Mouse (Mus musculus) heart, embryonic 15.5 days (tissue): ENCODE measurements at regions not wholly inside any gene's neighbourhood (a gene's known extent, or its start where the extent isn't known, plus 50 kb on each side); places are given as distances from the start of the nearest gene placed in this dataset.

Experiments used
- ATAC-seq: fragments of 200-750 bp; cut with Nextera tagmentation; replicated peaks from 2 replicates; pipeline ENCODE4 v1.8.0; 2017; ENCODE audit warnings: low read depth, moderate TSS enrichment; ENCODE audit not compliant: insufficient number of reproducible peaks, insufficient read depth, low FRiP score
- H3K27ac ChIP-seq: fragments of 300-500 bp; sonication (generic); 2 replicates; pipeline ENCODE4 v1.5.1; 2015; ENCODE audit warnings: mild to moderate bottlenecking, inconsistent platforms
- H3K27me3 ChIP-seq: fragments of 300-500 bp; sonication (generic); 2 replicates; pipeline ENCODE4 v1.6.1; 2015; ENCODE audit warnings: inconsistent platforms
- H3K36me3 ChIP-seq: fragments of 300-500 bp; sonication (generic); 2 replicates; pipeline ENCODE4 v1.6.1; 2015; ENCODE audit warnings: mild to moderate bottlenecking, inconsistent platforms
- H3K4me1 ChIP-seq: fragments of 300-500 bp; sonication (generic); replicated peaks from 2 replicates; pipeline ENCODE4 v1.6.1; 2015; ENCODE audit warnings: inconsistent platforms
- H3K4me2 ChIP-seq: fragments of 300-500 bp; sonication (generic); 2 replicates; pipeline ENCODE4 v1.6.1; 2015; ENCODE audit warnings: inconsistent platforms, mild to moderate bottlenecking, moderate library complexity
- H3K4me3 ChIP-seq: fragments of 300-500 bp; sonication (generic); 2 replicates; pipeline ENCODE4 v1.5.1; 2015; ENCODE audit warnings: mild to moderate bottlenecking, inconsistent platforms
- H3K9ac ChIP-seq: fragments of 300-500 bp; sonication (generic); 2 replicates; pipeline ENCODE4 v1.6.1; 2015; ENCODE audit warnings: mild to moderate bottlenecking, inconsistent platforms
- H3K9me3 ChIP-seq: fragments of 300-500 bp; sonication (generic); replicated peaks from 2 replicates; pipeline ENCODE4 v1.6.1; 2016; ENCODE audit warnings: inconsistent platforms
- WGBS: fragments of 180-500 bp; shearing (Covaris S2); methylation state at CpG from one replicate; pipeline ENCODE4 v1.1.7; 2015; ENCODE audit warnings: mixed read lengths; 5-methylcytosine and 5-hydroxymethylcytosine counted together

DNA sequence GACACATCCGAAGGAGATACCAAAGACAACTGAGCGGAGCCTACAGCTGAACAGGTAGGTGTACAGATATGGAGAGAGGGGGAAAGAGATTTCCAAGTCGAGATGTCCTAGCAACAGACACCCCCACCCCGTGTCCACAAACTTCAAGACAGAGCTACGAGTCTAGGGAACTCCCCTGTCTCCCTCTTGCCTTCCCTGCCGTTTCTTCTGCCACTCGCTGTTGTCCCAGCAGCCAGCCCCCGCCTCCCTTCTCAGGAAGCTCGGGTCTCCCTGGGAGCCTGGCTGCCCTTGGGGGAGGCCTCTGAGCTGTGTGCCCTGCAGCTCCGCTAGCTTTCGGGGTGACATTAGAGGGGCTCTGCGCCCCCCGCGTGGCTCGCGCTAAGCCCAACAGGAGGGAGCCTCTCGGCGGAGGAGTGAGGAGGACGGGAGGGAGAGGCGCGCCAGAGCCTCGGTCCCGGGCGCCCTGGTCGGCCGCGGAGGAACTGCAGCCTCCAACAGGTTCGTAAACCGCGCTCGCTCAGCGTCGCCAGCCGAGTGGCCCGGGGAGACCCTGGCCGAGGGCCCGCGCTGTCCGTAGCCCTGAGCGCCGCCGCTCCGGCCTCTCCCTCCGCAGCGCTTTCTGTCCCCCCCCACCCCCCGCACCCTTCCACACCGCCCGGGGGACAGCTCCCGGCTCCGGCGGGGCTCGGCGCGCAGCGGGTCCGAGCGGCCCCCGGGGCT lies 68.6 kb upstream of the Cplx2 start:
- H3K36me3 ChIP-seq: no peaks in the 10 kb centered on the region
- peak overlapping the region; percentile 85 for H3K4me2 ChIP-seq
- WGBS: under 1% methylated on average over 55 of the region's 58 CpGs
- H3K27me3 ChIP-seq: no peaks in the 10 kb centered on the region
- peak overlapping the region; percentile 93 for H3K9ac ChIP-seq
- ATAC-seq: peak; percentile 58
- H3K9me3 ChIP-seq: no peaks in the 10 kb centered on the region
- H3K4me3 ChIP-seq: peak overlapping the region; percentile 72
- H3K4me1 ChIP-seq: peaks cover 24% of the 10 kb centered on the region
- H3K27ac ChIP-seq: peak overlapping the region; percentile 96

GRCm38 (mm10) chr13:54303071-54303924 lies 67.9 kb upstream of the Cplx2 start:
- Histone ChIP-seq H3K27me3 (no peaks in the 10 kb centered on the region), H3K9ac (peak overlapping the region; percentile 93), H3K36me3 (no peaks in the 10 kb centered on the region), H3K27ac (peak overlapping the region; percentile 96), H3K4me2 (peak overlapping the region; percentile 85), H3K4me1 (peaks cover 28% of the 10 kb centered on the region), H3K9me3 (no peaks in the 10 kb centered on the region), H3K4me3 (peak overlapping the region; percentile 72)
- peak; percentile 82 for ATAC-seq
- under 1% methylated on average over 54 of the region's 54 CpGs for WGBS

DNA sequence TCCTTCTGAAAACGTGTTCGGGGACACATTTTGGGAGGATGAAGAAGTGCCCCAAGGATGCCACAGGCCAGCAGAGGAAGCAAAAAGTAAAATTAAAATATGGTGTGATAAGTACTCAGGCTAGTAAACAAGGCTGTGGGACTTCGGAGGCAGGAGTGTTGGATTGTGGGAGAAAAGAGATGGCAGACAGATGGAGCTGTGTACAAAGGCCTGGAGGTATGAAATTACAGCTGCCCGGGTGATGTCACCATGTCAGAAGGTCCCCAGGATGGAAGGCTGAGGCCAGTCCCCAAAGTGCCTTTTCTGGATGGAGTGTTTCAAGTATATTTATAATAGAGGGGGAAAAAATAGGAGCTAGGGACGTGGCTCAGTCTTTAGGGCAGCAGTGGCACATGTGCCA lies 66.9 kb upstream of the Cplx2 start:
- peaks cover 35% of the 10 kb centered on the region for H3K4me1 ChIP-seq
- ATAC-seq: no peak
- no peaks in the 10 kb centered on the region for H3K36me3 ChIP-seq
- no peak overlapping the region for H3K4me3 ChIP-seq
- peak overlapping the region; percentile 96 for H3K27ac ChIP-seq
- H3K9ac ChIP-seq: peak overlapping the region; percentile 93; the same call in 1 of the 2 replicates
- H3K27me3 ChIP-seq: no peaks in the 10 kb centered on the region
- H3K9me3 ChIP-seq: no peaks in the 10 kb centered on the region
- WGBS: 67% methylated on average over 5 of the region's 5 CpGs
- H3K4me2 ChIP-seq: peak overlapping the region; percentile 85

GRCm38 (mm10) chr13:54308591-54308990 lies 62.6 kb upstream of the Cplx2 start:
- Histone ChIP-seq H3K4me2 (no peak overlapping the region), H3K9me3 (no peaks in the 10 kb centered on the region), H3K9ac (no peak overlapping the region), H3K36me3 (no peaks in the 10 kb centered on the region), H3K4me3 (no peak overlapping the region), H3K27ac (no peak overlapping the region), H3K27me3 (no peaks in the 10 kb centered on the region), H3K4me1 (peaks cover 53% of the 10 kb centered on the region)
- WGBS: 18% methylated on average over 2 of the region's 2 CpGs
- ATAC-seq: no peak

DNA sequence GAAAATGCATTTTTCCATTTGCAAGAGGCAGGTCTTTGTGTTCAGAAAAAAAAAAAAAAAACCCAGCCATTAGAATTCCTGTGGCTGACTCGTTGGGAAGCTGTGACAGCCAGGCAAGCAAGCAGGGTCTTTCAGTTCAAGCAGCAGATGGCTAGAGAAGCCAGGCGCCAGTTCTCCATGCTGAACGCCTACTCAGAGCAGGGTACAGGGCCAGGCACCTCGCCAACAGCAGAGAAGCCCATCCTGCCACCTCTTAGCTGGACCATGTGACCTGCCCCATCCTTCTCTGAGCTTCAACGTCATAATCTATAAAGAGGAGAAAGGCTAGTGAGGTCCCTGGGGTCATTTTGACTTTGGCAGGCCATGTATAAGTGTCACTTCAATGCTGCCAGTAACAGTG lies 61.8 kb upstream of the Cplx2 start:
- Histone ChIP-seq H3K27me3 (no peaks in the 10 kb centered on the region), H3K4me1 (peaks cover 46% of the 10 kb centered on the region), H3K9me3 (no peaks in the 10 kb centered on the region), H3K27ac (peak overlapping the region; percentile 50), H3K9ac (no peak overlapping the region), H3K4me2 (no peak overlapping the region), H3K36me3 (no peaks in the 10 kb centered on the region), H3K4me3 (no peak overlapping the region)
- 0 out of 2 replicates have a peak, but pooled peaks have one; percentile 44 for ATAC-seq
- 23% methylated on average over 5 of the region's 5 CpGs for whole genome bisulfite sequencing

- no peak for ATAC-seq
- H3K36me3 ChIP-seq: no peaks in the 10 kb centered on the region
- H3K4me2 ChIP-seq: no peak overlapping the region
- peaks cover 45% of the 10 kb centered on the region for H3K4me1 ChIP-seq
- H3K9ac ChIP-seq: no peak overlapping the region
- no peaks in the 10 kb centered on the region for H3K27me3 ChIP-seq
- H3K4me3 ChIP-seq: no peak overlapping the region
- no peaks in the 10 kb centered on the region for H3K9me3 ChIP-seq
- no peak overlapping the region for H3K27ac ChIP-seq
- 55% methylated on average over 4 of the region's 4 CpGs for WGBS
Measured at GRCm38 (mm10) chr13:54310144-54310543, 61.0 kb upstream of the Cplx2 start.

GRCm38 (mm10) chr13:54311327-54312026 lies 59.7 kb upstream of the Cplx2 start:
- H3K9me3 ChIP-seq: no peaks in the 10 kb centered on the region
- no peaks in the 10 kb centered on the region for H3K27me3 ChIP-seq
- H3K4me1 ChIP-seq: peaks cover 45% of the 10 kb centered on the region
- no peak for ATAC-seq
- WGBS: 92% methylated on average over 4 of the region's 4 CpGs
- no peak overlapping the region for H3K27ac ChIP-seq
- no peak overlapping the region for H3K4me2 ChIP-seq
- no peak overlapping the region for H3K4me3 ChIP-seq
- H3K36me3 ChIP-seq: no peaks in the 10 kb centered on the region
- no peak overlapping the region for H3K9ac ChIP-seq

DNA sequence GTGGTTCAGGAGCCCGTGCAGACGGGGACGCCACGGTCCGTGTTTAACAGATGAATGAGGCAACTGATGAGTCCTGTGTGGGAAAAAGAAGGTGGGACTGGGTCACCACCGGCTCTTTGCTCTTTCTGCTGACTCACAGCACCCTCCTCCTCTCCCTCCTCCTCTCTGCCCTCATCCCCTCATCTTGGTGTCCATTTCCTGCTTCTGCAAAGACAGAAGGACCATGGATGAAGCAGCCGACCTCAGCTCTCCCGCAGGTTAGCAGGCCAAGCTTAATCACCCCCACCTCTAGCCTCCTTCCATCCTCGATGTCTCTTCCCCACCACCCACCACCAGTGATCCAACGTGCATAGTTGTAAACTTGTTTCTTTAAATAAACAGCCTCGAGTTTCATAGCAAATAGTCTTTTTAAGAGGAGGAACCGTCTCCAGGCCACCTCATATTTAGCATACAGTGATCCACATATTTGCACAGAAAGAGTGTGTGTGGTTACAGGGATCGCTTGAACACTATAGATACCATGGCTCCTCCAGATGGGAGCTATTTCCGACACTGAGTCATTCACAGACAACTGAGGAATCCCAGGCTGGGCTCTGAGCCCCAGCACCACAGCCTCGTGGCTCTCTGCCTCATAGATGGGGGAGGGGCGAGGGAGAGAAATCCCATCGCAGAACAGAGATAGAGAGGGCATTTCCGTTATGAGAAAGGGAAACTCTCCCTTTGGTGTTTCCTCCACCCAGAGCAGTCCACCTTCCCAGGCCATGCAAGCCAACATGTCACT lies 58.6 kb upstream of the Cplx2 start:
- Histone ChIP-seq H3K36me3 (no peaks in the 10 kb centered on the region), H3K4me2 (peak overlapping the region; percentile 24), H3K4me3 (no peak overlapping the region), H3K27ac (peak overlapping the region; percentile 66), H3K9me3 (no peaks in the 10 kb centered on the region), H3K9ac (no peak overlapping the region), H3K27me3 (no peaks in the 10 kb centered on the region), H3K4me1 (peaks cover 40% of the 10 kb centered on the region)
- ATAC-seq: peak; percentile 77
- WGBS: 39% methylated on average over 18 of the region's 18 CpGs

DNA sequence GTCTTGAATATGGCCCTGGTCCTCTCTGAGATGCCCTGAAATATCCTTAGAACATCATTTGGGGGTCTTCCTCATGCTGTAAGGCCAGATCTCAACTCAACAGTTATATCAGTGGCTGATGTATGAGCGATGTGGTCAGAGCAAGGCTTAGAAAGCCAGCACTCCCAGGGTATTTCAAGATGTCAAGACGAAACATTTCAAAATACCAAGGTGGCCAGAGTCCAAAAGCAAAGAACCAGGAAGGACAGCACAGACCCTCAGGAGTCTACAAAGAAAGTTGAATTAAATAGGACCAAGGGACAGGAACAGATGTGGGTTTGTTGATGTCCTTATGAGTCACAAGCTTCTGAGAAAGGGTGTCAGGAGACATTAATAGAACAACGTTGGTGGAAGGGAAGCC lies 55.8 kb upstream of the Cplx2 start:
- no peaks in the 10 kb centered on the region for H3K36me3 ChIP-seq
- H3K27me3 ChIP-seq: no peaks in the 10 kb centered on the region
- no peaks in the 10 kb centered on the region for H3K9me3 ChIP-seq

GRCm38 (mm10) chr13:54316907-54317306 lies 54.2 kb upstream of the Cplx2 start:
- Histone ChIP-seq H3K9me3 (no peaks in the 10 kb centered on the region), H3K36me3 (no peaks in the 10 kb centered on the region), H3K4me1 (peaks cover 14% of the 10 kb centered on the region), H3K4me2 (no peak overlapping the region), H3K4me3 (no peak overlapping the region), H3K9ac (no peak overlapping the region), H3K27ac (no peak overlapping the region), H3K27me3 (no peaks in the 10 kb centered on the region)
- WGBS: 84% methylated on average over 6 of the region's 6 CpGs
- no peak for ATAC-seq

More for the DNA sequence above, 55.8 kb upstream of the Cplx2 start:
- peaks cover 21% of the 10 kb centered on the region for H3K4me1 ChIP-seq
- H3K4me3 ChIP-seq: no peak overlapping the region
- no peak overlapping the region for H3K9ac ChIP-seq
- whole genome bisulfite sequencing: 69% methylated on average over 3 of the region's 3 CpGs
- no peak overlapping the region for H3K27ac ChIP-seq
- no peak for ATAC-seq
- H3K4me2 ChIP-seq: no peak overlapping the region

GRCm38 (mm10) chr13:54318161-54318560 lies 53.0 kb upstream of the Cplx2 start:
- Histone ChIP-seq H3K27ac (no peak overlapping the region), H3K27me3 (no peaks in the 10 kb centered on the region), H3K4me1 (peaks cover 3% of the 10 kb centered on the region), H3K9me3 (no peaks in the 10 kb centered on the region), H3K4me2 (no peak overlapping the region), H3K4me3 (no peak overlapping the region), H3K36me3 (no peaks in the 10 kb centered on the region), H3K9ac (no peak overlapping the region)
- WGBS: 82% methylated on average over 4 of the region's 4 CpGs
- ATAC-seq: no peak
